Mouse (Mus musculus) thymus, adult 2 months (tissue): Measurements from ENCODE around the gene Sh2b2. TPM values are rescaled to one million over a fixed set of nuclear protein-coding genes. Genes with fewer than 3 reads are reported as not detected.

Experiments used
- DNase-seq: peaks from one replicate; pipeline ENCODE4 v3.0.0; 2021
- H3K27ac ChIP-seq: fragments of 200-500 bp; 2 replicates; pipeline ENCODE4 v1.5.1; 2012; ENCODE audit warnings: low read length, control low read depth; ENCODE audit not compliant: control insufficient read depth, insufficient read depth
- H3K27me3 ChIP-seq: fragments of 200-500 bp; 2 replicates; pipeline ENCODE4 v1.6.1; 2012; ENCODE audit warnings: mild to moderate bottlenecking, low read length, moderate library complexity, mixed read lengths; ENCODE audit not compliant: control insufficient read depth, insufficient read depth
- H3K36me3 ChIP-seq: fragments of 200-500 bp; 2 replicates; pipeline ENCODE4 v1.6.1; 2012; ENCODE audit warnings: mild to moderate bottlenecking, low read length, moderate library complexity; ENCODE audit not compliant: control insufficient read depth, insufficient read depth
- H3K4me1 ChIP-seq: fragments of 200-500 bp; replicated peaks from 2 replicates; pipeline ENCODE4 v1.6.1; 2012; ENCODE audit warnings: low read length; ENCODE audit not compliant: control insufficient read depth, insufficient read depth
- H3K4me3 ChIP-seq: fragments of 200-500 bp; 2 replicates; pipeline ENCODE4 v1.5.1; 2012; ENCODE audit warnings: mild to moderate bottlenecking, low read length, control low read depth, moderate library complexity; ENCODE audit not compliant: control insufficient read depth, insufficient read depth
- CTCF ChIP-seq: fragments of 200-500 bp; IDR thresholded peaks from 2 replicates; pipeline ENCODE4 v1.5.1; 2012; ENCODE audit warnings: mild to moderate bottlenecking, control low read depth, low read length, moderate library complexity, borderline replicate concordance; ENCODE audit not compliant: control insufficient read depth, poor library complexity, insufficient read depth; ENCODE audit errors: extremely low read depth
- POLR2A ChIP-seq: fragments of 200-500 bp; IDR thresholded peaks from 2 replicates; pipeline ENCODE4 v1.6.1; 2012; ENCODE audit warnings: mild to moderate bottlenecking, low read length, control low read depth, moderate library complexity; ENCODE audit not compliant: control insufficient read depth, poor library complexity, insufficient read depth; ENCODE audit errors: extremely low read depth
- WGBS: fragments of 180-500 bp; shearing (Covaris S2); methylation state at CpG from one replicate; pipeline ENCODE4 v1.1.7; 2018; 5-methylcytosine and 5-hydroxymethylcytosine counted together
- polyA plus RNA-seq: library from polyadenylated mRNA; depleted of rRNA; stranded (reverse); fragments of >200 nt; gene quantifications from 2 replicates; pipeline ENCODE4 v1.2.3, GENCODE M21; 2012; rRNA removed

Sh2b2 gene
- polyA plus RNA-seq, 1 experiment: 16.1 TPM

GRCm38 (mm10) chr5:136169626-136170511 is 76.5 kb downstream of the Sh2b2 start:
- Histone ChIP-seq H3K4me1 (peaks cover 44% of the 10 kb centered on the region), H3K27ac (peak overlapping the region; percentile 97), H3K27me3 (no peaks in the 10 kb centered on the region), H3K4me3 (peak overlapping the region; percentile 90), H3K36me3 (peaks cover 21% of the 10 kb centered on the region)
- no peak for TF ChIP-seq CTCF
- TF ChIP-seq POLR2A: no peak
- peak; percentile 72 for DNase-seq
- 9% methylated on average over 15 of the region's 15 CpGs for WGBS

Other genes starting within 250 kb of the Sh2b2 start
- 6.1 and 16.1 TPM in 2 replicates for gene Upk3b, start 208.1 kb downstream of the Sh2b2 start, polyA plus RNA-seq
- gene Upk3bl, start 192.1 kb downstream of the Sh2b2 start, polyA plus RNA-seq: 0.64 and 1.3 TPM in 2 replicates
- gene Rasa4, start 162.6 kb downstream of the Sh2b2 start, polyA plus RNA-seq: 30.9 and 37.5 TPM in 2 replicates
- gene Polr2j, start 129.9 kb downstream of the Sh2b2 start, polyA plus RNA-seq: 81.9 and 89.4 TPM in 2 replicates
- gene Lrwd1, start 110.5 kb downstream of the Sh2b2 start, polyA plus RNA-seq: 136 and 138 TPM in 2 replicates
- gene Alkbh4, start 110.4 kb downstream of the Sh2b2 start, polyA plus RNA-seq: 54.2 and 55.2 TPM in 2 replicates
- gene Orai2, start 75.8 kb downstream of the Sh2b2 start, polyA plus RNA-seq: 276 and 292 TPM in 2 replicates
- gene Prkrip1, start 47.6 kb downstream of the Sh2b2 start, polyA plus RNA-seq: 15.9 and 20.7 TPM in 2 replicates